Mouse (Mus musculus) adrenal gland, adult (tissue): ENCODE measurements around the gene Pgf.

Experiments used
- DNase-seq, 2 experiments: peaks; one replicate each; pipeline ENCODE4 v3.0.0; 2022 to 2023; ENCODE audit warnings: low spot score in 1 of 2; ENCODE audit not compliant: inconsistent age in 2 of 2

Pgf gene

GRCm38 (mm10) chr12:85126986-85127603 is 50.5 kb downstream of the Pgf start:
- no peak for DNase-seq

GRCm38 (mm10) chr12:85124751-85125150 is 52.8 kb downstream of the Pgf start:
- no peak for DNase-seq

GRCm38 (mm10) chr12:85123645-85124044 is 53.9 kb downstream of the Pgf start:
- no peak for DNase-seq

GRCm38 (mm10) chr12:85123108-85123530 is 54.5 kb downstream of the Pgf start:
- no peak for DNase-seq

- no peak for DNase-seq
Measured at GRCm38 (mm10) chr12:85121806-85122459, 55.7 kb downstream of the Pgf start.
